Mouse (Mus musculus): ENCODE measurements around the gene Gm8122. TPM values are rescaled to one million over a fixed set of nuclear protein-coding genes. Genes with fewer than 3 reads are reported as not detected.
"Not testable (repeated sequence)": the region's sequence is repeated elsewhere in the genome, so short reads cannot be mapped to it uniquely, and the experiment has no call there.

The Gm8122 gene
- polyA plus RNA-seq (2015; fragmentation: Nextera tagmentation; extraction: Ambion mirVana): not detected in 2 replicates

GRCm38 (mm10) chr14:43235204-43235603, at the start of gene Gm8122:
Gene Gm8122 (minus strand): TSS chr14:43235304.
- not testable (repeated sequence) for H3K27me3 ChIP-seq; H3K9ac ChIP-seq (replicated peaks); H3K4me1 ChIP-seq (replicated peaks); ATAC-seq; H3K27ac ChIP-seq; H3K4me3 ChIP-seq (replicated peaks); H3K4me2 ChIP-seq (replicated peaks); H3K9me3 ChIP-seq; H3K36me3 ChIP-seq
- 94% methylated on average over 4 of the region's 4 CpGs for WGBS

DNA sequence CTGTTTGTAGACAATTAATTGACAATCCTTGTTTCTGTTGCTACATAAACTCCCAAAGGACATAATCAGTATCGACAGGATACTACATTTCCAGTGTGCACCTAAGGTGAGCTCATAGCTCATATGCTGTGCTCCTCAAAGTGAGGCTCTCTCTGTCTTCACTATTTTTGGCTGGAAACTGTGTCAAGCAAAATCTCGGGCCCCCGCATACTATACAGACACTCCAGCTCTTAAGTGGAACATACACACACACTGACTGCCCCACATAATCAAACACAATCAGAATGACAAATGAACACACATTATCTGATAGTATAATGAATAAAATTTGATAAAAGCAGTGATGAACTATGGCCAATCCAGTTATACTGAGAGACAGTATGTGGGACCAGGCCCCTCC, 43.6 kb upstream of the Gm8122 start:
- ATAC-seq; H3K36me3 ChIP-seq; H3K27me3 ChIP-seq; H3K9ac ChIP-seq (replicated peaks); H3K9me3 ChIP-seq; H3K4me3 ChIP-seq (replicated peaks); H3K4me2 ChIP-seq (replicated peaks); H3K4me1 ChIP-seq (replicated peaks); H3K27ac ChIP-seq: not testable (repeated sequence)
- WGBS: 90% methylated on average over 3 of the region's 3 CpGs

GRCm38 (mm10) chr14:43278146-43278545, 43.0 kb upstream of the Gm8122 start:
- not testable (repeated sequence) for ATAC-seq; H3K4me2 ChIP-seq (replicated peaks); H3K9ac ChIP-seq (replicated peaks); H3K9me3 ChIP-seq; H3K27ac ChIP-seq; H3K36me3 ChIP-seq; H3K27me3 ChIP-seq; H3K4me3 ChIP-seq (replicated peaks); H3K4me1 ChIP-seq (replicated peaks)
- 70% methylated on average over 4 of the region's 4 CpGs for WGBS

DNA sequence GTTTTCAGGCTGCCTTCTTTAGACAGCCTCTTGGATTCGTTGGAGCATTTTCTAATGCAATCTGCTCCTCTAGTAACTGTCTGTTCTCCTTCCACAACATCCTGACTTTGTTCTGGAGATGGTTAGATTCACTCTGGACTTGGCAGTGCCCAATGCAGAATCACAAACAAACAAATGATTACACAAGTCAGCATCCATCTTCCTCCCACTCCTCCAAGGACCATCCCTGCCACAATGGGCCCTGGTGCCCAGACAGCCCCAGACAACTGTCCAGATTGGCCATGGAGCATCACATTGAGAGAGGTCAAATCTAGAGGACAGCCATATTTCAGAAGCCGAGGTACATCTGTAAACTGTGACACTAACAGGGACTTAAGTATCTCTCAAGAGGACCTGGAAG, 42.4 kb upstream of the Gm8122 start:
- not testable (repeated sequence) for H3K27me3 ChIP-seq; H3K27ac ChIP-seq; H3K36me3 ChIP-seq; H3K4me1 ChIP-seq (replicated peaks); ATAC-seq; H3K4me3 ChIP-seq (replicated peaks); H3K9ac ChIP-seq (replicated peaks); H3K4me2 ChIP-seq (replicated peaks); H3K9me3 ChIP-seq
- 68% methylated on average over 2 of the region's 2 CpGs for WGBS

DNA sequence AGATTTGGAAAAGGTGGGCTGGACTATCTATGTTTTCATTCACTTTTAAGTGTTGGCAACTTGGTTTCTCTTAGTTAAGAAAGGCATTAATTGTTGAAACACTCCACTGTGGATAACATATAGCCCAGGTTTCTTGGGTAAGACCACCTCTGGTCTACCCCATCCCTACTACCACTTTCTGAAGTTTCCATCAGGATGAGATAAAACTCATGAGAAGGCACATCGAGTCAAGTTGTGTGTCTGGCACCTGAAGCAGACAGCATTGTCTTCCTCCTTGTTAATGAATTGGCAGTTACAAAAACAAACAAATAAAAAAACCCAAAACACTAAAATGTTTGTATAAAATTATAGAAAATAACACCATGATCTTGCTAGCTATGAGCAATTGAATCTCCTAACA, 40.6 kb upstream of the Gm8122 start:
- H3K9ac ChIP-seq (replicated peaks); H3K36me3 ChIP-seq; H3K27me3 ChIP-seq; H3K27ac ChIP-seq; H3K9me3 ChIP-seq; H3K4me1 ChIP-seq (replicated peaks); H3K4me2 ChIP-seq (replicated peaks); ATAC-seq; H3K4me3 ChIP-seq (replicated peaks): not testable (repeated sequence)
- 96% methylated on average over 1 of the region's 1 CpGs for WGBS

- not testable (repeated sequence) for H3K27ac ChIP-seq; H3K9ac ChIP-seq (replicated peaks); H3K4me2 ChIP-seq (replicated peaks); H3K4me3 ChIP-seq (replicated peaks); H3K27me3 ChIP-seq; H3K36me3 ChIP-seq; H3K9me3 ChIP-seq; H3K4me1 ChIP-seq (replicated peaks); ATAC-seq
- WGBS: 85% methylated on average over 8 of the region's 8 CpGs
Observed at GRCm38 (mm10) chr14:43274986-43275511, 39.9 kb upstream of the Gm8122 start, which contains the start of gene Gm9732. Gene Gm9732 (plus strand): TSS chr14:43275036.

DNA sequence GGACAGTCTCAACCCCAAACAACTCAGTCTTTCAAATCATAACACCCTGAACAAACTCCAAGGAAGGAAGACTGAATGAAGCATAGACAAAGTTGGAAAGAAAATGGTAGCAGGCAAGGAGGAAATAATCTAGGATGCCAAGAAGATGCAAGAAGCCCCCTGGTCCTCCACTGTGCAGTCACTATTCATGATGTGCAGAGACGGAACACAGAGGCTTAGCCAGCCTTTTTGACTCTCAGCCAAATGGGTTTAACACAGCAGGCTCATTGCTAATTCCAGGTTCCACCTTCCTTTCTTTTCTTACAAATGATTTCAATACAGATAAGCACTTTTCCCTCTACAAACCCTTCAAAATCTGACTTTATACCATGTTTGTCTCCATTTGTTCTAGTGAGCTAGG, 38.1 kb upstream of the Gm8122 start:
- not testable (repeated sequence) for H3K27ac ChIP-seq; H3K4me3 ChIP-seq (replicated peaks); H3K36me3 ChIP-seq; H3K4me1 ChIP-seq (replicated peaks); H3K27me3 ChIP-seq; H3K4me2 ChIP-seq (replicated peaks); ATAC-seq; H3K9ac ChIP-seq (replicated peaks); H3K9me3 ChIP-seq
- WGBS: 59% methylated on average over 1 of the region's 1 CpGs

DNA sequence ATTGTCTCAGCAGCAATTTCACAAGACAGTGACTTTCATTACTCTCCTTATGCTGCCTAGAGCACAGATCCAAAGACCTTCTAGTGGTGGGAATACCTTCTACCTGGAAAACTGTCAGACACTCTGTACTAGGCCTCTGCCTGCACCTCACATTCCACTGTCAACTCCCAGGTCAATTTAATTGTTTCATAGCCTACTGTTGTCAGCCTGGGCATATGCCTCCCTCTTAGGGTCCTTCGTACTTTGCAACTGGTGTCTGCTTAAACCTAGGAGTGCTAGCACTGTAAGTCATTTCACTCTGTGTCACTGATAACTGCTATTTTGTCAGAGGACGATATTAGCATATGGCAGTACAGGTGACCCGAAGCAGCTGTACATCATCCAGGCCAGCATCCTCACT, 34.1 kb upstream of the Gm8122 start:
- not testable (repeated sequence) for H3K4me2 ChIP-seq (replicated peaks); H3K9me3 ChIP-seq; H3K4me1 ChIP-seq (replicated peaks); ATAC-seq; H3K4me3 ChIP-seq (replicated peaks); H3K9ac ChIP-seq (replicated peaks); H3K27ac ChIP-seq; H3K27me3 ChIP-seq; H3K36me3 ChIP-seq
- 89% methylated on average over 3 of the region's 3 CpGs for WGBS

GRCm38 (mm10) chr14:43268521-43269084, 33.5 kb upstream of the Gm8122 start:
- H3K27me3 ChIP-seq; H3K4me3 ChIP-seq (replicated peaks); H3K27ac ChIP-seq; H3K4me2 ChIP-seq (replicated peaks); ATAC-seq; H3K36me3 ChIP-seq; H3K9ac ChIP-seq (replicated peaks); H3K4me1 ChIP-seq (replicated peaks); H3K9me3 ChIP-seq: not testable (repeated sequence)
- WGBS: 50% methylated on average over 2 of the region's 2 CpGs

DNA sequence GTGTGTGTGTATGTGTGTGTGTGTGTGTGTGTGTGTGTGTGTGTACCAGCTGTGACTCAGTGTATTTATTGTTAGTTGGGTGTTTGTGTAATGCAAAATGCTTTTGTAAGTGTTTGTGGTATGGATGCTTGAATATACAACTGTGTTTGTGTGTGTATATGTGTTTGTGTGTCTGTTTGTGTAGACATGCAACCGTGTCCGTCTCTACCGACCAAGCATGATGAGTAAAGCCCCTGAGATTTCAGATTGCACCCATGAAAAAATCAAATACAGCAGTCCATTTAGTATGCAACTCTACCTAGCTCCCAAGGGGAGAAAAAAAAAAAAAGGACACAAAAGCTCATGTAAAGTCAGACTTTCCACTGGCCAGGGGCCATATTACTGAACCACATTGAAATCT, 28.3 kb upstream of the Gm8122 start:
- not testable (repeated sequence) for H3K9me3 ChIP-seq; H3K36me3 ChIP-seq; ATAC-seq; H3K27me3 ChIP-seq; H3K4me2 ChIP-seq (replicated peaks); H3K27ac ChIP-seq; H3K4me3 ChIP-seq (replicated peaks); H3K9ac ChIP-seq (replicated peaks); H3K4me1 ChIP-seq (replicated peaks)
- WGBS: 95% methylated on average over 3 of the region's 3 CpGs

- not testable (repeated sequence) for H3K27me3 ChIP-seq; H3K4me2 ChIP-seq (replicated peaks); H3K27ac ChIP-seq; H3K4me1 ChIP-seq (replicated peaks); H3K36me3 ChIP-seq; ATAC-seq; H3K4me3 ChIP-seq (replicated peaks); H3K9ac ChIP-seq (replicated peaks); H3K9me3 ChIP-seq
- 94% methylated on average over 2 of the region's 4 CpGs for WGBS
Observed at GRCm38 (mm10) chr14:43258349-43258748, 23.2 kb upstream of the Gm8122 start, which contains the start of gene Gm8126. Gene Gm8126 (plus strand): TSS chr14:43258649.

DNA sequence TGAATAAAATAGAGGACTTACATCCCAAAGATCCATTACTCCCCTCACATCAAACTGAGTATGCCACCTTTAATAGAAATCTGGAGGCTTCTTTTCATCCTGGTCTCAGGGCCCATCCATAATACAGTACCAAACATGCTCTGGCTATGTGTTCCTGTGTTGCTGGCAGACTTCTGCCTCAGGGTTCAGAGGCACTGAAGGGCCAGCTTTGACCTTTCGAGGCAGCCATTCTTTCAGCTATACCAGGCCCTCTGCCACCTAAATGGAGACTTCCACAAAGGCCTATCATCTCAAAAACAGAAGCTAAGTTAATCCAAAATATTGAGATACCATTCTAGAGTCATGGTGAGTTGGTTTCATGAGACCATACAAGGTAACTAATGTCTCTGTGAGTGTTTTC, 21.4 kb upstream of the Gm8122 start:
- H3K9ac ChIP-seq (replicated peaks); H3K4me1 ChIP-seq (replicated peaks); H3K27me3 ChIP-seq; ATAC-seq; H3K27ac ChIP-seq; H3K9me3 ChIP-seq; H3K4me3 ChIP-seq (replicated peaks); H3K4me2 ChIP-seq (replicated peaks); H3K36me3 ChIP-seq: not testable (repeated sequence)
- 79% methylated on average over 1 of the region's 1 CpGs for WGBS

- WGBS: 49% methylated on average over 6 of the region's 6 CpGs
- not testable (repeated sequence) for H3K4me1 ChIP-seq (replicated peaks); H3K4me2 ChIP-seq (replicated peaks); H3K36me3 ChIP-seq; ATAC-seq; H3K27me3 ChIP-seq; H3K9ac ChIP-seq (replicated peaks); H3K9me3 ChIP-seq; H3K4me3 ChIP-seq (replicated peaks); H3K27ac ChIP-seq
Observed at GRCm38 (mm10) chr14:43250549-43251253, 15.6 kb upstream of the Gm8122 start.

All from midbrain, embryonic 13.5 days (tissue).